Mouse (Mus musculus) stomach, postnatal 0 days (tissue): Measurements from ENCODE around the gene B3gnt8.

ENCODE experiments used
- CTCF ChIP-seq: IDR thresholded peaks from 2 replicates; pipeline ENCODE4 v1.5.1; 2016; ENCODE audit warnings: antibody characterized with exemption, low read depth, mild to moderate bottlenecking, moderate library complexity
- EP300 ChIP-seq: optimal IDR thresholded peaks from 2 replicates; pipeline ENCODE3; 2016; ENCODE audit warnings: antibody characterized with exemption

GRCm38 (mm10) chr7:25645074-25645473 is 18.6 kb downstream of the B3gnt8 start:
- TF ChIP-seq CTCF (no peak), EP300 (no peak)
